Mouse (Mus musculus) hindbrain, embryonic 16.5 days (tissue): Measurements from ENCODE around the gene Zcchc17. TPM values are rescaled to one million over a fixed set of nuclear protein-coding genes. Genes with fewer than 3 reads are reported as not detected.

Experiments used
- ATAC-seq: fragments of 200-750 bp; cut with Nextera tagmentation; 2 replicates; pipeline ENCODE4 v1.8.0; 2017; ENCODE audit warnings: moderate TSS enrichment, moderate library complexity
- H3K27ac ChIP-seq: fragments of 300-500 bp; sonication (generic); 2 replicates; pipeline ENCODE4 v1.5.1; 2014; ENCODE audit warnings: low read depth, mild to moderate bottlenecking, control low read depth, low read length, moderate library complexity
- H3K27me3 ChIP-seq: fragments of 300-500 bp; sonication (generic); replicated peaks from 2 replicates; pipeline ENCODE4 v1.6.1; 2014; ENCODE audit warnings: low read length; ENCODE audit not compliant: control insufficient read depth, insufficient read depth
- H3K36me3 ChIP-seq: fragments of 300-500 bp; sonication (generic); 2 replicates; pipeline ENCODE4 v1.6.1; 2014; ENCODE audit warnings: mild to moderate bottlenecking, low read length, moderate library complexity, mixed read lengths; ENCODE audit not compliant: control insufficient read depth, insufficient read depth
- H3K4me1 ChIP-seq: fragments of 300-500 bp; sonication (generic); 2 replicates; pipeline ENCODE4 v1.6.1; 2014; ENCODE audit warnings: low read depth, low read length; ENCODE audit not compliant: control insufficient read depth, insufficient read depth
- H3K4me2 ChIP-seq: fragments of 300-500 bp; sonication (generic); 2 replicates; pipeline ENCODE4 v1.6.1; 2014; ENCODE audit warnings: mild to moderate bottlenecking, low read length, control low read depth, moderate library complexity
- H3K4me3 ChIP-seq: fragments of 300-500 bp; sonication (generic); 2 replicates; pipeline ENCODE4 v1.5.1; 2014; ENCODE audit warnings: mild to moderate bottlenecking, low read length, control low read depth, moderate library complexity
- H3K9ac ChIP-seq: fragments of 300-500 bp; sonication (generic); 2 replicates; pipeline ENCODE4 v1.6.1; 2014; ENCODE audit warnings: low read depth, mild to moderate bottlenecking, control low read depth, low read length, moderate library complexity
- H3K9me3 ChIP-seq: fragments of 300-500 bp; sonication (generic); 2 replicates; pipeline ENCODE4 v1.6.1; 2014; ENCODE audit warnings: mild to moderate bottlenecking, low read length, moderate library complexity; ENCODE audit not compliant: control insufficient read depth
- whole genome bisulfite sequencing: fragments of 180-500 bp; shearing (Covaris S2); extraction: QIAGEN DNeasy Blood & Tissue Kit; methylation state at CpG from one replicate; pipeline ENCODE4 v1.1.7; 2014; 5-methylcytosine and 5-hydroxymethylcytosine counted together
- polyA plus RNA-seq: library from polyadenylated mRNA; unstranded; fragments of >200 nt; fragmentation: Nextera tagmentation; extraction: Ambion mirVana; gene quantifications from 2 replicates; pipeline ENCODE4 v1.2.1, GENCODE M21; 2015

Zcchc17 gene
- polyA plus RNA-seq, 1 experiment from 2014 or later: 85.4 TPM

DNA sequence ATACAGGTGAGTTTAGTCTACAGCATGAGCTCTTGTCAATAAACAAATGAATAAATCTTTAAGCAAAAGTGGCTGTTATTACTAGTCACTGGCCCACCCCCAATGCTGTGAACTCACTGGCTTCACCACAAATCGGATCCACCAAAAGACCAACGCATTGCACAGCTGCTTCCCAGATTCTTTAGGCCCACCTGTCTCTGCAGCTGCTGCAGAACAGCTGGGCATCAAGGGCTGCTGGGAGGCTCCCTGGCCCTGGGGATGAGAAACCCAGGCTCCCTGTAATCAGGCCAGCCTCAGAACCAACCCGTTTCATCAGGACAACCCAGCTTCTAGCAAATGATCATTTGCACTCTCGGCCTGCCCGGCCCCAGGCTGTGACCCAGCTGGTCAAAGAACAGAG lies 76.9 kb downstream of the Zcchc17 start:
- H3K4me1 ChIP-seq: no peaks in the 10 kb centered on the region
- H3K36me3 ChIP-seq: no peaks in the 10 kb centered on the region
- H3K9me3 ChIP-seq: no peaks in the 10 kb centered on the region
- no peak overlapping the region for H3K9ac ChIP-seq
- no peak overlapping the region for H3K4me3 ChIP-seq
- 82% methylated on average over 5 of the region's 5 CpGs for WGBS
- no peak for ATAC-seq
- H3K27me3 ChIP-seq: no peaks in the 10 kb centered on the region
- no peak overlapping the region for H3K4me2 ChIP-seq
- H3K27ac ChIP-seq: no peak overlapping the region

DNA sequence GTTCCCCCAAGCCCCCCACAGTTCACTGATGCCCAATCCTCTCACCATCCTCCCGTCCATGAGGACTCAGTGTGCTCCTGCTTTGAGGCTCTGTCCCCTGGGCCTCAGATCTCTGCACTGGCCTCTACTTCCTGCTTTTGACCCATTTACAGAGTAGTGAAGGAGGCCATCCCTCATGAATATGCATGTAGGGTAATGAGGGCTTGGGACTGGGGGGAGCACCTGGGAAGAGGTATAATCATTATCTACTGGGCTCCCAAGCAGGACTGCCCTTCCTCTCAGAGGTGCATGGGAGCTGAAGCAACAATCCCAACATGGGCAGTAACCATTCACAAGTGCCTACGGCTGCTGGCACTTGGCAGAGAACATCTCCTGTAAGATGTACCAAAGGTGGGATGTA lies 80.6 kb downstream of the Zcchc17 start, which contains the start of gene Serinc2:
Serinc2 (minus strand) TSS at position 101 of the 400 bp plus-strand sequence.
- Histone ChIP-seq H3K27ac (no peak within 1 kb of the TSS), H3K4me2 (no peak within 1 kb of the TSS), H3K4me1 (0 out of 2 replicates have a peak, but pooled peaks cover 3% of the 10 kb centered on the region), H3K36me3 (no peaks in the 10 kb centered on the region), H3K9me3 (no peaks in the 10 kb centered on the region), H3K9ac (no peak within 1 kb of the TSS), H3K27me3 (no peaks in the 10 kb centered on the region), H3K4me3 (no peak within 1 kb of the TSS)
- no peak for ATAC-seq
- 72% methylated on average over 2 of the region's 2 CpGs for WGBS

- H3K36me3 ChIP-seq: no peaks in the 10 kb centered on the region
- H3K4me2 ChIP-seq: no peak overlapping the region
- no peak overlapping the region for H3K9ac ChIP-seq
- no peaks in the 10 kb centered on the region for H3K9me3 ChIP-seq
- H3K4me3 ChIP-seq: no peak overlapping the region
- 70% methylated on average over 6 of the region's 7 CpGs for WGBS
- no peaks in the 10 kb centered on the region for H3K27me3 ChIP-seq
- no peak for ATAC-seq
- no peak overlapping the region for H3K27ac ChIP-seq
- H3K4me1 ChIP-seq: peaks cover 8% of the 10 kb centered on the region; the same call in 1 of the 2 replicates
Measured at GRCm38 (mm10) chr4:130276573-130277176, 83.1 kb downstream of the Zcchc17 start.

GRCm38 (mm10) chr4:130275823-130276105 lies 84.0 kb downstream of the Zcchc17 start:
- peak overlapping the region; percentile 91 for H3K9ac ChIP-seq
- H3K27me3 ChIP-seq: no peaks in the 10 kb centered on the region
- peaks cover 8% of the 10 kb centered on the region; the same call in 1 of the 2 replicates for H3K4me1 ChIP-seq
- H3K4me2 ChIP-seq: peak overlapping the region; percentile 94
- no peaks in the 10 kb centered on the region for H3K36me3 ChIP-seq
- peak overlapping the region; percentile 76 for H3K4me3 ChIP-seq
- peak overlapping the region; percentile 91; the same call in 1 of the 2 replicates for H3K27ac ChIP-seq
- ATAC-seq: no peak
- H3K9me3 ChIP-seq: no peaks in the 10 kb centered on the region
- whole genome bisulfite sequencing: 38% methylated on average over 5 of the region's 5 CpGs

GRCm38 (mm10) chr4:130275016-130275822 lies 84.5 kb downstream of the Zcchc17 start:
- Histone ChIP-seq H3K27me3 (no peaks in the 10 kb centered on the region), H3K4me3 (peak overlapping the region; percentile 76), H3K36me3 (no peaks in the 10 kb centered on the region), H3K4me2 (peak overlapping the region; percentile 94), H3K27ac (peak overlapping the region; percentile 91), H3K9ac (peak overlapping the region; percentile 91), H3K9me3 (no peaks in the 10 kb centered on the region), H3K4me1 (peaks cover 8% of the 10 kb centered on the region; the same call in 1 of the 2 replicates)
- 1% methylated on average over 49 of the region's 62 CpGs for WGBS
- ATAC-seq: peak; percentile 29; the same call in 1 of the 2 replicates

DNA sequence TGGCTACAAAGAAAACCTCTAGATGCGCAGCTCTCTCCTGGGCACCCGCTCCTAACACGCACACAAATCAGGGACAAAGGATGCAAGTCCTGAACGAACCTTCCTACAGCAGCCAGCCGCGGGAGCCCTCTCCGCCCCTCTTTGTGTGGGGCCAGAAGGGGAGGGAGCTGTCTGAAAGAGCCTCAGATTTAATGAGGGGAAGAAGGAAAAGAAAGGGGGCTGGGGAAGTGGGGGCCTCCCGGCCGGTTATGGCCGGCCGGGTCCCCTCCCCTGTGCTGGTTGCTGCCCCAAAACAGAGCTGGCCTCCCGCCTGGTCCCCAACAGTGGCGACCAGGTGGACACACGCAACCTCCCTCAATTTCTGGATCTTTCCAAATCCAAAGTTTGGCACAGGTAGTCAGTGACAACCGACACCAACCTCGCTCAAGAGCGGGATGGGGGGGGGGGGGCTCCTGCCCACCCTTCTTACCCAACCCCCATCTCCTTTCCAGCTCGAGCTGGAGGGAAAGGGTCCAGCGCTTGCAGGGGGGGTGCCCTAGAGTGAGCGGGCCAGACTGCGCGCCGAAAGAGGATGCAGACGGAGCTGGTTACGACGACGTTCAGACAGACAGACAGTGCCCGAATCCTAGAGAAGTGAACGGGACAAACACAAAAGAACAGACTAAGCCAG lies 85.3 kb downstream of the Zcchc17 start:
- 0% methylated on average over 29 of the region's 29 CpGs for WGBS
- peaks cover 8% of the 10 kb centered on the region; the same call in 1 of the 2 replicates for H3K4me1 ChIP-seq
- H3K36me3 ChIP-seq: no peaks in the 10 kb centered on the region

DNA sequence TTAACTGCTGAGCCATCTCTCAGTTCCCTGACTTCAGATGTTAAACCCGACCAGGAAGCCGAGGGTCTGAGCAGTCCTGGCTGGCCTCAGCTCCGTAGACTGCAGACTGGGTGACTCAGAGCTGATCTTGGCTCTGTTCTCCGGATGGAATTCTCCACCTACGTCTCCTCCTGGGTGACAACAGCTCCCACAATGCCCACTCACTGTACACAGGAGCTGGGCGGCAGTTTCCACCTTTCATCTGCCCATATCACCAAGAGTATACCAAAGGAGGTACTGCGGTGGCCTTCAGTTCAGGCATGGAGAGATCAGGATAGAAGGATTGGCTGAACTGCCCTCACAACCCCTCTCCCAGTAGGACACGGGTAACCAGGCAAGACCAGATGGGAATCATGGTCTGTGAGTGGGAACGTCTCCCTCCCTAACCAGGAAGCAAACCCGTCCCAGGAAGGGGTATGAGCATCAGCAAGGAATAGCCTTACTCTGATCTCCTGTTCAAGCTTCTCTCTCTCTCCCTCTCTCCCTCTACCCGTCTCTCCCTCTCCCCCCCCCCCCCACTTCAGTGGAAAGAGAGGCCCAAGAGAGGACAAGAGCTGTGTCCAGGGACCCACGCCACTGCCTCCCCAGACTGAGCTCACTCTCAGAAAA lies 85.9 kb downstream of the Zcchc17 start:
- Histone ChIP-seq H3K9me3 (no peaks in the 10 kb centered on the region), H3K4me2 (peak overlapping the region; percentile 94), H3K4me1 (peaks cover 8% of the 10 kb centered on the region; the same call in 1 of the 2 replicates), H3K27me3 (no peaks in the 10 kb centered on the region), H3K9ac (peak overlapping the region; percentile 91), H3K4me3 (peak overlapping the region; percentile 76), H3K27ac (peak overlapping the region; percentile 91), H3K36me3 (no peaks in the 10 kb centered on the region)
- WGBS: 4% methylated on average over 11 of the region's 12 CpGs
- ATAC-seq: peak; percentile 31

More for the DNA sequence above, 85.3 kb downstream of the Zcchc17 start:
- H3K9me3 ChIP-seq: no peaks in the 10 kb centered on the region
- H3K4me3 ChIP-seq: peak overlapping the region; percentile 76
- no peaks in the 10 kb centered on the region for H3K27me3 ChIP-seq
- H3K9ac ChIP-seq: peak overlapping the region; percentile 91
- H3K27ac ChIP-seq: peak overlapping the region; percentile 91
- H3K4me2 ChIP-seq: peak overlapping the region; percentile 94
- ATAC-seq: peak; percentile 76

- no peaks in the 10 kb centered on the region for H3K9me3 ChIP-seq
- no peak overlapping the region for H3K4me2 ChIP-seq
- H3K27ac ChIP-seq: no peak overlapping the region
- ATAC-seq: no peak
- WGBS: 90% methylated on average over 6 of the region's 6 CpGs
- H3K4me1 ChIP-seq: peaks cover 4% of the 10 kb centered on the region; the same call in 1 of the 2 replicates
- no peaks in the 10 kb centered on the region for H3K27me3 ChIP-seq
- no peaks in the 10 kb centered on the region for H3K36me3 ChIP-seq
- H3K4me3 ChIP-seq: no peak overlapping the region
- H3K9ac ChIP-seq: no peak overlapping the region
Measured at GRCm38 (mm10) chr4:130270611-130271347, 89.0 kb downstream of the Zcchc17 start.
